Mouse (Mus musculus) olfactory bulb, adult 2 months (tissue): ENCODE data around the gene Styxl1. TPM values are rescaled to one million over a fixed set of nuclear protein-coding genes. Genes with fewer than 3 reads are reported as not detected.

ENCODE experiments used
- H3K27ac ChIP-seq: fragments of 200-500 bp; 2 replicates; pipeline ENCODE4 v1.5.1; 2012; ENCODE audit warnings: low read depth, low read length; ENCODE audit not compliant: insufficient read depth
- H3K4me1 ChIP-seq: fragments of 200-500 bp; 2 replicates; pipeline ENCODE4 v1.6.1; 2012; ENCODE audit warnings: low read length; ENCODE audit not compliant: control insufficient read depth, insufficient read depth
- H3K4me3 ChIP-seq: fragments of 200-500 bp; 2 replicates; pipeline ENCODE4 v1.5.1; 2012; ENCODE audit warnings: mild to moderate bottlenecking, low read depth, low read length, moderate library complexity; ENCODE audit not compliant: insufficient read depth
- CTCF ChIP-seq: fragments of 200-500 bp; IDR thresholded peaks from 2 replicates; pipeline ENCODE4 v1.5.1; 2012; ENCODE audit warnings: low read depth, mild to moderate bottlenecking, low read length, moderate library complexity; ENCODE audit not compliant: insufficient read depth
- POLR2A ChIP-seq: fragments of 200-500 bp; IDR thresholded peaks from 2 replicates; pipeline ENCODE4 v1.6.1; 2012; ENCODE audit warnings: mild to moderate bottlenecking, low read depth, low read length, moderate library complexity; ENCODE audit not compliant: insufficient read depth
- WGBS: fragments of 180-500 bp; shearing (Covaris S2); methylation state at CpG from one replicate; pipeline ENCODE4 v1.1.7; 2018; 5-methylcytosine and 5-hydroxymethylcytosine counted together
- polyA plus RNA-seq: library from polyadenylated mRNA; stranded (reverse); fragments of >200 nt; gene quantifications from 2 replicates; pipeline ENCODE4 v1.2.4, GENCODE M21; 2012; ENCODE audit warnings: low replicate concordance; ENCODE audit not compliant: missing spikeins, insufficient read depth, insufficient read length

Styxl1 gene
- polyA plus RNA-seq, 1 experiment = not detected

DNA sequence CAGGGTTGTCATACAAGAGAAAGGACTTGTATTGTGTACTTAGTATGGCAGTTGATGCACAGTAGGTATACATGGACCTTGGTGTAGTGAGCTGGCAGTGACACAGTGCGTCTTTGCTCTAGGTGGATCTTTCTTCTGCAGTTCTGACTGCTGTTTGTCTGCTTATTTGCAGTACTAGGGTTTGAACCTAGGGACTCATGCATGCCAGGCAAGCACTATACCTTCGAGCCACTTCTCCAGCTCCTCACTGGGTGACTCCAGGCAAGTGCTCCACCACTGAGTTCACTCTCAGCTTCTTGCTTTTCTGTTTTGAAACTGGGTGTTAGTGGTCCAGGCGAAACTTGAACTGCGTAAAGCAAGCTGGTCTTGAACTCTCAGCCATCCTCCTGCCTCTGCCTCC lies 76.6 kb downstream of the Styxl1 start:
- Histone ChIP-seq H3K4me1 (peaks cover 10% of the 10 kb centered on the region), H3K27ac (no peak overlapping the region), H3K4me3 (no peak overlapping the region)
- no peak for TF ChIP-seq POLR2A
- TF ChIP-seq CTCF = no peak
- 97% methylated on average over 4 of the region's 4 CpGs for WGBS

DNA sequence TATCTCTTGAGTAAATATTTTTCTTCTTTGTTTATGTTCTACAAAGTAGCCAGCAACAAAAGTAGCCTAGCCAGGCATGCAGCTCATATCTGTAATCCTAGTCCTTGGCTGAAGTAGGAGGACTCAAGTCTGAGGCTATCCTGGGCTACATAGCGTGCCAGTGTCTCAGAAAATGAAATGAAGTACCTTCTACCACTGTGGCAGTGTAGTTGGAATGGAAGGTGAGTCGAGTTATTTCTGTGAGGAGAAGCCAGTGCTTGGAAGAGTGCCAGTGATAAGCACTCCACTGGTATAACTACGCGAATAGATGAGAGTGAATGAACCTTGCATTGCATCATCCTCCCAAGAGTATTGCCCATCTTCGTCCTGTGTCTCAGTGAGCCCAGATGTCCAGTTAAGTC lies 80.5 kb downstream of the Styxl1 start:
- no peak for TF ChIP-seq POLR2A
- no peak for TF ChIP-seq CTCF
- Histone ChIP-seq H3K27ac (no peak overlapping the region), H3K4me3 (no peak overlapping the region), H3K4me1 (peaks cover 11% of the 10 kb centered on the region)
- 67% methylated on average over 5 of the region's 5 CpGs for WGBS

Other genes with a start within 250 kb of the Styxl1 start
- 69.9 TPM in 1 of 2 replicates, not detected in the other for gene Hip1, start 233.3 kb downstream of the Styxl1 start, polyA plus RNA-seq
- gene Ccl26, start 214.8 kb downstream of the Styxl1 start, polyA plus RNA-seq = not detected in 2 replicates
- not detected in 2 replicates for gene Ccl24, start 205.3 kb downstream of the Styxl1 start, polyA plus RNA-seq
- gene Rhbdd2, start 145.8 kb downstream of the Styxl1 start, polyA plus RNA-seq = not detected in 2 replicates
- not detected in 2 replicates for gene Por, start 108.4 kb downstream of the Styxl1 start, polyA plus RNA-seq
- not detected in 2 replicates for gene Tmem120a, start 33.9 kb downstream of the Styxl1 start, polyA plus RNA-seq
- gene Mdh2, start 95 bp upstream of the Styxl1 start, polyA plus RNA-seq = 359 and 724 TPM in 2 replicates
- gene Srrm3, start 28.5 kb upstream of the Styxl1 start, polyA plus RNA-seq = not detected in 2 replicates
- not detected in 2 replicates for gene Hspb1, start 109.5 kb upstream of the Styxl1 start, polyA plus RNA-seq
- 235 and 282 TPM in 2 replicates for gene Ywhag, start 156.2 kb upstream of the Styxl1 start, polyA plus RNA-seq
- not detected in 2 replicates for gene Ssc4d, start 196.1 kb upstream of the Styxl1 start, polyA plus RNA-seq
- gene Zp3, start 201.7 kb upstream of the Styxl1 start, polyA plus RNA-seq = not detected in 2 replicates
- not detected in 2 replicates for gene Dtx2, start 216.4 kb upstream of the Styxl1 start, polyA plus RNA-seq